ENCODE assay signal across 8 mouse cellular contexts in the genomic region with DNA sequence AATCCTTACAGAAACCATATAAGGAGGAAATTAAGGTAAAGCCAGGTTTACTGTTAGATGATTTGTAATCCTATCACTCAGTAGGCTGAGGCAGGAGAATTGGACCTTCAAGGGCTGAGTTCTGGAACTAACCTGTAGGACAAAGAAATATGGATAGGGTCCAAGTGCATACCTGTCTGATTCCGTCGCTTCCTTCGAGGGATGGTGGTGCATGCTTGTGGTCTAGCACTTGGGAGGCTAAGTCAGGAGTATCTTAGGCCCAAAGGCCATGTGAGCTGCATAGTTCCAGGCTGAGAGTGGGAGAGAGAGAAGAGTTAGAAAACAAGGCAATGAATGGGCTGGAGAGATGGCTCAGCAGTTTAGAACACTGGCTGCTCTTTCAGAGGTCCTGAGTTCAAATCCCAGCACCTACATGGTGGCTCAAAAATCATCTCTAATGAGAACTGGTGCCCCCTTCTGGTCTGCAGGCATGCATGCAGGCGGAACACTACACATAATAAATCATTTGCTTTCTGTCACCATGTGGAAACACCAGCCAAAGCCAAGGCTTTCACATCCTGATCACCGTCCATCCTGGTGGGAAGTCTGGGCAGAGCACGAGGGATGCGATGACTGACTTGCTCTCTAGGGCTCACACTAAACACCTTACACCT. TPM values are rescaled to one million over a fixed set of nuclear protein-coding genes. Genes with fewer than 3 reads are reported as not detected.
DNase-seq lines count a peak whose midpoint lies in the region; ATAC-seq lines count a peak whose summit lies in the region.

No protein-coding gene starts in this region.

- H3K9me3 ChIP-seq in heart, embryonic 12.5 days (replicated peaks): no peaks in the 10 kb centered on the region; the same call in 1 of the 2 replicates
- no peaks in the 10 kb centered on the region for H3K9me3 ChIP-seq in heart, embryonic 14.5 days (ENCODE audit: control insufficient read depth, low read length)
- H3K9me3 ChIP-seq in limb, embryonic 15.5 days: no peaks in the 10 kb centered on the region
- peaks cover 9% of the 10 kb centered on the region; the same call in 1 of the 2 replicates for H3K9me3 ChIP-seq in neural tube, embryonic 13.5 days

- peak overlapping the region; percentile 90; the same call in 1 of the 2 replicates for H3K4me3 ChIP-seq in heart, embryonic 12.5 days
- H3K4me3 ChIP-seq in heart, embryonic 14.5 days (ENCODE audit: control insufficient read depth in 1 of 2, insufficient read depth in 1 of 2, low read depth in 1 of 2, low read length in 2 of 2): peak overlapping the region in 1 of 2 experiments; percentile 94; a peak in 1 of 4 replicates
- H3K4me3 ChIP-seq in limb, embryonic 15.5 days: peak overlapping the region; percentile 62
- H3K4me3 ChIP-seq in neural tube, embryonic 13.5 days: peak overlapping the region; percentile 61

- H3K27ac ChIP-seq in heart, embryonic 12.5 days (ENCODE audit: poor library complexity, severe bottlenecking): no peak overlapping the region
- no peak overlapping the region for H3K27ac ChIP-seq in heart, embryonic 14.5 days (replicated peaks in 1 of 2; ENCODE audit: control insufficient read depth in 1 of 2, insufficient read depth in 1 of 2, low read depth in 2 of 2, low read length in 2 of 2)
- H3K27ac ChIP-seq in limb, embryonic 15.5 days: no peak overlapping the region
- no peak overlapping the region for H3K27ac ChIP-seq in neural tube, embryonic 13.5 days (replicated peaks)

- no peak for DNase-seq in heart, adult 8-10 months (ENCODE audit: low spot score)
- peak; percentile 11 for DNase-seq in MN1 (ENCODE audit: low spot score)
- DNase-seq in adrenal gland, adult 8-10 months: no peak

- 95% methylated on average over 7 of the region's 7 CpGs for WGBS in heart, embryonic 12.5 days
- WGBS in heart, embryonic 14.5 days: 98% methylated on average over 7 of the region's 7 CpGs
- 94% methylated on average over 7 of the region's 7 CpGs for WGBS in limb, embryonic 15.5 days
- 96% methylated on average over 7 of the region's 7 CpGs for WGBS in neural tube, embryonic 13.5 days

- H3K4me2 ChIP-seq in heart, embryonic 12.5 days: peak overlapping the region; percentile 98
- H3K4me2 ChIP-seq in heart, embryonic 14.5 days (ENCODE audit: low read length): peak overlapping the region; percentile 95
- H3K4me2 ChIP-seq in limb, embryonic 15.5 days: peak overlapping the region; percentile 92
- H3K4me2 ChIP-seq in neural tube, embryonic 13.5 days: peak overlapping the region; percentile 94

- no peak overlapping the region for H3K9ac ChIP-seq in heart, embryonic 12.5 days
- H3K9ac ChIP-seq in heart, embryonic 14.5 days (ENCODE audit: low read length): no peak overlapping the region
- H3K9ac ChIP-seq in limb, embryonic 15.5 days: no peak overlapping the region
- H3K9ac ChIP-seq in neural tube, embryonic 13.5 days: no peak overlapping the region

- H3K36me3 ChIP-seq in heart, embryonic 12.5 days: peaks cover 23% of the 10 kb centered on the region
- peaks cover 13% of the 10 kb centered on the region for H3K36me3 ChIP-seq in heart, embryonic 14.5 days (ENCODE audit: control insufficient read depth, insufficient read depth, low read length)
- H3K36me3 ChIP-seq in limb, embryonic 15.5 days: peaks cover 7% of the 10 kb centered on the region
- peaks cover 14% of the 10 kb centered on the region for H3K36me3 ChIP-seq in neural tube, embryonic 13.5 days

- peaks cover 25% of the 10 kb centered on the region for H3K4me1 ChIP-seq in heart, embryonic 12.5 days (replicated peaks)
- peaks cover 6 to 14% of the 10 kb centered on the region in 2 experiments for H3K4me1 ChIP-seq in heart, embryonic 14.5 days (ENCODE audit: control insufficient read depth in 2 of 2, insufficient read depth in 2 of 2, low read length in 2 of 2)
- peaks cover 17% of the 10 kb centered on the region; the same call in 1 of the 2 replicates for H3K4me1 ChIP-seq in limb, embryonic 15.5 days
- peaks cover 17% of the 10 kb centered on the region for H3K4me1 ChIP-seq in neural tube, embryonic 13.5 days (replicated peaks)

- no peaks in the 10 kb centered on the region for H3K27me3 ChIP-seq in heart, embryonic 12.5 days (replicated peaks)
- H3K27me3 ChIP-seq in heart, embryonic 14.5 days (ENCODE audit: control insufficient read depth, insufficient read depth, low read length): no peaks in the 10 kb centered on the region
- no peaks in the 10 kb centered on the region for H3K27me3 ChIP-seq in limb, embryonic 15.5 days
- no peaks in the 10 kb centered on the region; the same call in 1 of the 2 replicates for H3K27me3 ChIP-seq in neural tube, embryonic 13.5 days

- no peak for ATAC-seq in heart, embryonic 12.5 days (ENCODE audit: insufficient number of reproducible peaks, low FRiP score)
- ATAC-seq in heart, embryonic 14.5 days (ENCODE audit: insufficient number of reproducible peaks, insufficient read depth, low FRiP score, low read depth): no peak
- ATAC-seq in limb, embryonic 15.5 days (ENCODE audit: insufficient number of reproducible peaks, low FRiP score, low TSS enrichment, low read depth): no peak
- no peak for ATAC-seq in neural tube, embryonic 13.5 days (ENCODE audit: low read depth)
- ATAC-seq in monocyte, adult 5-6 weeks (replicated peaks; ENCODE audit: insufficient number of reproducible peaks, low FRiP score, low TSS enrichment, poor library complexity, severe bottlenecking): no peak

RNA-seq across cellular contexts. Expression of a gene that starts 1.3 kb away (rescaled TPM):
- 148 and 149 TPM in 2 replicates for polyA plus RNA-seq in heart, embryonic 12.5 days (2016; fragmentation: Nextera tagmentation; extraction: Ambion mirVana)
- total RNA-seq in heart, adult 8-10 months (2022): 100 to 1,000 TPM in 2 of 4 experiments, 10 to 100 TPM in 2; 98.1 to 109 (median 103) TPM
- 128 and 135 TPM in 2 replicates for polyA plus RNA-seq in heart, embryonic 14.5 days (2014; fragmentation: Nextera tagmentation; extraction: Ambion mirVana)
- 146 and 160 TPM in 2 replicates for polyA plus RNA-seq in limb, embryonic 15.5 days (2015; fragmentation: Nextera tagmentation; extraction: Ambion mirVana)
- polyA plus RNA-seq in neural tube, embryonic 13.5 days (2015; fragmentation: Nextera tagmentation; extraction: Ambion mirVana): 85.4 and 96.4 TPM in 2 replicates
- 7.6 to 25.6 TPM (median 21.5 TPM) in 3 replicates for total RNA-seq in monocyte, adult 5-6 weeks (2017)
- total RNA-seq in adrenal gland, adult 8-10 months (2022): 100 to 1,000 TPM; 130 to 160 (median 147) TPM

RNA-seq across cellular contexts. Expression of a gene that starts 29.9 kb away (rescaled TPM):
- 0.39 and 0.45 TPM in 2 replicates for polyA plus RNA-seq in heart, embryonic 12.5 days (2016; fragmentation: Nextera tagmentation; extraction: Ambion mirVana)
- 1 to 10 TPM in 1 of 4 experiments, under 1 TPM in 3; 0.31 to 2.7 (median 0.41) TPM for total RNA-seq in heart, adult 8-10 months (2022)
- 0.28 and 0.55 TPM in 2 replicates for polyA plus RNA-seq in heart, embryonic 14.5 days (2014; fragmentation: Nextera tagmentation; extraction: Ambion mirVana)
- 20.8 and 21.3 TPM in 2 replicates for polyA plus RNA-seq in limb, embryonic 15.5 days (2015; fragmentation: Nextera tagmentation; extraction: Ambion mirVana)
- polyA plus RNA-seq in neural tube, embryonic 13.5 days (2015; fragmentation: Nextera tagmentation; extraction: Ambion mirVana): 28.4 and 28.9 TPM in 2 replicates
- not detected in 3 replicates for total RNA-seq in monocyte, adult 5-6 weeks (2017)
- total RNA-seq in adrenal gland, adult 8-10 months (2022): 1 to 10 TPM in 3 of 4 experiments, under 1 TPM in 1; 0.81 to 3.8 (median 1.9) TPM

RNA-seq across cellular contexts. Expression of a gene that starts 35.4 kb away (rescaled TPM):
- polyA plus RNA-seq in heart, embryonic 12.5 days (2016; fragmentation: Nextera tagmentation; extraction: Ambion mirVana): 357 and 358 TPM in 2 replicates
- 100 to 1,000 TPM; 177 to 202 (median 195) TPM for total RNA-seq in heart, adult 8-10 months (2022)
- polyA plus RNA-seq in heart, embryonic 14.5 days (2014; fragmentation: Nextera tagmentation; extraction: Ambion mirVana): 364 and 365 TPM in 2 replicates
- polyA plus RNA-seq in limb, embryonic 15.5 days (2015; fragmentation: Nextera tagmentation; extraction: Ambion mirVana): 352 and 365 TPM in 2 replicates
- 535 and 552 TPM in 2 replicates for polyA plus RNA-seq in neural tube, embryonic 13.5 days (2015; fragmentation: Nextera tagmentation; extraction: Ambion mirVana)
- 46.8 to 65.2 TPM (median 56.4 TPM) in 3 replicates for total RNA-seq in monocyte, adult 5-6 weeks (2017)
- 100 to 1,000 TPM; 277 to 296 (median 287) TPM for total RNA-seq in adrenal gland, adult 8-10 months (2022)

RNA-seq across cellular contexts. Expression of a gene that starts 42.4 kb away (rescaled TPM):
- 12.2 and 13.6 TPM in 2 replicates for polyA plus RNA-seq in heart, embryonic 12.5 days (2016; fragmentation: Nextera tagmentation; extraction: Ambion mirVana)
- total RNA-seq in heart, adult 8-10 months (2022): 10 to 100 TPM; 21.0 to 24.4 (median 23.6) TPM
- 6.6 and 7.2 TPM in 2 replicates for polyA plus RNA-seq in heart, embryonic 14.5 days (2014; fragmentation: Nextera tagmentation; extraction: Ambion mirVana)
- 16.9 and 17.9 TPM in 2 replicates for polyA plus RNA-seq in limb, embryonic 15.5 days (2015; fragmentation: Nextera tagmentation; extraction: Ambion mirVana)
- polyA plus RNA-seq in neural tube, embryonic 13.5 days (2015; fragmentation: Nextera tagmentation; extraction: Ambion mirVana): 20.0 and 23.2 TPM in 2 replicates
- 26.0 to 44.7 TPM (median 28.6 TPM) in 3 replicates for total RNA-seq in monocyte, adult 5-6 weeks (2017)
- total RNA-seq in adrenal gland, adult 8-10 months (2022): 10 to 100 TPM; 46.9 to 87.0 (median 56.5) TPM

RNA-seq across cellular contexts. Expression of a gene that starts 46.7 kb away (rescaled TPM):
- polyA plus RNA-seq in heart, embryonic 12.5 days (2016; fragmentation: Nextera tagmentation; extraction: Ambion mirVana): 233 and 243 TPM in 2 replicates
- 100 to 1,000 TPM; 116 to 160 (median 152) TPM for total RNA-seq in heart, adult 8-10 months (2022)
- 238 and 251 TPM in 2 replicates for polyA plus RNA-seq in heart, embryonic 14.5 days (2014; fragmentation: Nextera tagmentation; extraction: Ambion mirVana)
- 241 and 331 TPM in 2 replicates for polyA plus RNA-seq in limb, embryonic 15.5 days (2015; fragmentation: Nextera tagmentation; extraction: Ambion mirVana)
- polyA plus RNA-seq in neural tube, embryonic 13.5 days (2015; fragmentation: Nextera tagmentation; extraction: Ambion mirVana): 797 TPM in 2 replicates
- total RNA-seq in monocyte, adult 5-6 weeks (2017): 89.3 to 145 TPM (median 115 TPM) in 3 replicates
- total RNA-seq in adrenal gland, adult 8-10 months (2022): 100 to 1,000 TPM; 741 to 843 (median 768) TPM

Comparison
In these comparisons a context has a peak if more than half of its experiments do, and no peak if none do; other contexts are left out.
1. RNA of a gene that starts 29.9 kb away (polyA plus RNA-seq): 28.4 to 28.9 TPM in neural tube, embryonic 13.5 days and 20.8 to 21.3 TPM in limb, embryonic 15.5 days; 0.28 to 0.55 TPM in heart, embryonic 14.5 days and 0.39 to 0.45 TPM in heart, embryonic 12.5 days; every median in the first group is over 10 times any median in the second.
2. Peak in every context shown above with its lines, with median percentiles within 50 percentile points of each other: H3K4me2 ChIP-seq.